Mouse (Mus musculus): ENCODE measurements around the gene Cyp20a1. TPM values are rescaled to one million over a fixed set of nuclear protein-coding genes. Genes with fewer than 3 reads are reported as not detected.

The Cyp20a1 gene
- polyA plus RNA-seq, 1 experiment from 2014 or later: 23.0 TPM

DNA sequence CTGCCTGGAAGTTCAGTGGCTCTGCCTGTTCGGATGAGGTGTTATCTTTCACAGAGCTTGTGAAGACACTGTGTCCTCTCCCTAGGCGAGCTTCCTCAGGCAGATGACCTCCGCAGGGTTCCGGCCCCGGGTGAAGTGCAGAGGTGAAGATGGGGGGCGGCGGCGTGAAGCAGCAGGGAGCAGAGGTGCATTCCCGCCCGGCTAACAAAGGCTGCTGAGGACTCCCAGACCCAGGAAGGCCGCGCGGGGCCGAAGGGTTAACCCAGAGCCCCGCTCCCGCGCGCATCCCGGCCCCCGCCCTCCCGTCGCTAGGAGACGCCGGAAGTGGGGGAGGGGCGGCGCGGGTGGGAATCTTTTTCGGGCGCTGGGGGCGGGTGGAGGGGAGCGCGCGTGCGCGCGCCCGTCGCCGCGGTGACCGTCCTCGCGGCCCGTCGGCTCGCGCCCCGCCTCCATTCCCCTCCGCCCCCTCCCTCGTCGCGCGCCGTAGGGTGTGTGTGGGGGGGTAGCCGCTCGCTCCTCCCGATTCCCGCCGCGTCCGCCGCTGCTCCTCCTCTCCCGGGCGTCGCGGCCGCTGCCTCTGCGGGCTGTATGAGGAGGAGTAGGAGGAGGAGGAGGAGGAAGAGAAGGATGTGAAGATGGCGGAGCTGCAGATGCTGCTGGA lies 66.2 kb downstream of the Cyp20a1 start, which contains the start of gene Abi2:
Gene Abi2 (plus strand): TSS at position 452 of the 661 bp plus-strand sequence.
- H3K36me3 ChIP-seq (replicated peaks): no peaks in the 10 kb centered on the region
- peak; percentile 96 for DNase-seq (ENCODE audit: low spot score)
- peak within 1 kb of the TSS; percentile 96 for H3K4me3 ChIP-seq
- H3K4me1 ChIP-seq: peaks cover 27% of the 10 kb centered on the region
- H3K27ac ChIP-seq (replicated peaks): peak within 1 kb of the TSS; percentile 98
- under 1% methylated on average over 68 of the region's 69 CpGs for WGBS
- no peaks in the 10 kb centered on the region for H3K9me3 ChIP-seq
- H3K27me3 ChIP-seq (replicated peaks; ENCODE audit: low read depth, poor library complexity, severe bottlenecking): no peaks in the 10 kb centered on the region

DNA sequence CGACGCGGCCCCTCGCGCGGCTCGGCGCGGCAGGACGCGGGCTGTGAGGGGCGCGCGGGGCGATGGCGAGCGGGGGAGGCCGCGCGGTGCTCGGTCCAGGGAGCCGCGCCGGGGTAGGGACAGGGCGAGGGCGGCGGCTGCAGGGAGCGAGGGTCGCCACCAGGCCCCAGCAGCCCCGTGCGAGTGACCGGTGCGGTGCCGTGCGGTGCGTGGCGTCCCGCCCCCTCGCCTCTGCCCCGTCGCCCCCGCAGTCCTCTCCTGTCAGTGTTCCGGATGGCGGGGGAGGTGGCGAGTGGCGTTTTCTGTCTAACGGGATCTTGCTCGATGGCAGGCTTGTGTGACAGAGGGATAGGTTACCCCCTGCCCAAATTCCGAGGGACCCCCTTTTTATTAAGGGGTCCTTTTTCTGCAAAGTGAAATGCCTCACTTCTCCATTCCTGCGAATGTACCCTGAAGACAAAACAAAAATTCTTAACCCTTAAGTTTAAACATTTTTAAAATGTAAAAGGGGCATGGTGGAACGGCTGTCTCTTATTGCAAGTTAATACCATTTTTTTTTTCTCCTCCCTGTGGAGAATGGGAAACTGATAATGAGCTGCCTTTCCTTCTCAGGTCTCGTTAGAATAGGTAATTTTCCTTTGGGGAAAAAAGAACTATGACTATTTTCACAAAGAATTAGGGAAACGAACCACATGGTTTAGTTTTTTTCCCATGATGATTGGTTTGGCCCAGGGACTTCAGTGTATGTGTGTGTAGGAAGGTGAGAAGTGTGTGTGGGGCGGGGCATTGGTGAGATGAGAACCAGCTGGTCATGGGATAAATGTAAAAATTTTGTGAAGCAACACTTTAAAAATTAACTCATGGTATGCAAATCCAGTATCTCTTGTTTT lies 67.0 kb downstream of the Cyp20a1 start:
- H3K36me3 ChIP-seq (replicated peaks): no peaks in the 10 kb centered on the region
- peak; percentile 20 for DNase-seq (ENCODE audit: low spot score)
- WGBS: 1% methylated on average over 54 of the region's 54 CpGs
- H3K27ac ChIP-seq (replicated peaks): peak overlapping the region; percentile 98
- H3K9me3 ChIP-seq: no peaks in the 10 kb centered on the region
- peaks cover 27% of the 10 kb centered on the region for H3K4me1 ChIP-seq
- H3K4me3 ChIP-seq: peak overlapping the region; percentile 96
- no peaks in the 10 kb centered on the region for H3K27me3 ChIP-seq (replicated peaks; ENCODE audit: low read depth, poor library complexity, severe bottlenecking)

DNA sequence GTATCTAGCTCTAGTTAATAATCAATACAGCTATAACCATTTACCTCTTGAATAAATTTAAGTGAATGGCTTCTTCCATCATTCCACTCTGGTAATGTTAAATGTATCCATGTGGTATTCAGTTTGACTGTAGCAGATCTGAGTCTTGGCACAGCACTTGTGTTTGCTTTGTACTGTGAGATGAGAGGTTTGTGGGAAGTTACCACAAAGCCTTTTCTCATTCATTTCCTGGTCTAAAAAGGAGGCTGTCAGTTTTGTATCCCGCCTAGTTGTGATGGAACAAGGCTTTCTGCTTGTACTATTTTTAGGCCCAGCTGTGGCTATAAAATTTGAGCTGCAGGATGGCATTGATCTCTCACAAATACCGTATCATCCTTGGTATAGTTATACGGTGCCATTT lies 73.6 kb downstream of the Cyp20a1 start:
- H3K36me3 ChIP-seq (replicated peaks): peaks cover 11% of the 10 kb centered on the region
- no peak overlapping the region for H3K4me3 ChIP-seq
- no peaks in the 10 kb centered on the region for H3K4me1 ChIP-seq
- no peaks in the 10 kb centered on the region for H3K27me3 ChIP-seq (replicated peaks; ENCODE audit: low read depth, poor library complexity, severe bottlenecking)
- H3K9me3 ChIP-seq: no peaks in the 10 kb centered on the region
- H3K27ac ChIP-seq (replicated peaks): no peak overlapping the region
- WGBS: 84% methylated on average over 3 of the region's 3 CpGs
- DNase-seq (ENCODE audit: low spot score): no peak

DNA sequence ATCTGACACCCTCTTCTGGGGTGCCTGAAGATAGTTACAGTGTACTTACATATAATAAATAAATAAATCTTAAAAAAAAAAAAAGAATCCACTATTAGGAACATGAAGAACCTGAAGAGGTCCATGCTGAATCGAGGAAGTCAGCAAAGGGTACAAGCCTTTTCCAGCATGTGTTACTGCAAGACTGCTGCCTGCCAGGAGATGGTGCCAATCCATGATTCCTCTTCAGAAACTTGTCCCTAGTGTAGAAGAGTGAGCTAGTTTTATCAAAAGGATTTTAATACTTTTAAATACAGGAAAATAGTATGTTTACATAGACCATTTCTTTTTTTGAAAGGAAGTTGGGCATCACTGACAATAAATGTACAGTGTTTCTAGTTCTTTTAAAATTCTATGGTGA lies 80.8 kb downstream of the Cyp20a1 start:
- Histone ChIP-seq H3K36me3 (replicated peaks) (peaks cover 9% of the 10 kb centered on the region), H3K9me3 (no peaks in the 10 kb centered on the region), H3K27ac (replicated peaks) (no peak overlapping the region), H3K27me3 (replicated peaks; ENCODE audit: low read depth, poor library complexity, severe bottlenecking) (no peaks in the 10 kb centered on the region), H3K4me3 (no peak overlapping the region), H3K4me1 (no peaks in the 10 kb centered on the region)
- no peak for DNase-seq (ENCODE audit: low spot score)
- 92% methylated on average over 1 of the region's 1 CpGs for WGBS

DNA sequence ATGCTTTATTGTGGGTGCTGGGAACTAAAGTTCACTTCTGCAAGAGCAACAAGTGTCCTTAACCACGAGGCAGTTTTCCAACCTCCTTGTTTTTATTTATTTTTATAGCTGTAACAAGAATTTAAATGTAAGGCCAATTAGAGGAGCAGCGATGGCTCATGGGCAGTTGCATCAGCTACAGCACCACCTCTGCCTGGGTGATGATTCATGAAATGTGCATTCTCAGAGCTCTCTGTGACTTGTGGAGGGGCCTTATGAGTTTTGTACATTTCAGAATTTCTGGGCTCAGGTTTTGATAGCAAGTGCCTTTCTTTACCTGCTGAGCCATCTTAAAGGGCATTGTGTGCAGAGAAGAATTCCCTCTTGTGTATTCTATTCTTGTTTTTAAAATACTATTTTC lies 85.2 kb downstream of the Cyp20a1 start:
- H3K4me3 ChIP-seq: no peak overlapping the region
- no peaks in the 10 kb centered on the region for H3K9me3 ChIP-seq
- H3K4me1 ChIP-seq: no peaks in the 10 kb centered on the region
- H3K27ac ChIP-seq (replicated peaks): no peak overlapping the region
- WGBS: 89% methylated on average over 2 of the region's 2 CpGs
- H3K36me3 ChIP-seq (replicated peaks): peaks cover 9% of the 10 kb centered on the region; the same call in 1 of the 2 replicates
- DNase-seq (ENCODE audit: low spot score): no peak
- no peaks in the 10 kb centered on the region for H3K27me3 ChIP-seq (replicated peaks; ENCODE audit: low read depth, poor library complexity, severe bottlenecking)

DNA sequence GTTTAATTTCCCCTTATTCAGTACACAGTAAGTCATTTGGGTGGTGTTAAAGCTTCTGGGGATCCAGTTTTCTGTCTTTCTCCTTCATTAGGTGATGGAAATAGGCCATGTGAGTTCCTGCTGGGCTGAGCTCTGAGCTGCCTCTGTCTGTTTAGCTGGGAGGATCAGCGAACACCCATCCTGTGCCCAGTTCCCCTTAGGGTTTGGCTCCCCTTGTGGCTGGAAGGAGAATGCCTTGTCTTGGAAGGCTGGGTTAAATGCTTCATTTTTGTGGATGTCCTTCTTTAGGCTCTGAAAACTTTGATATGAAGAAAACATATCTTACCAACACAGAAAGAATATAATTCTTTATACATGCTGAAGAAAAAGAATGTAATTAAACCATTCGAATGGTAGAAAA lies 85.8 kb downstream of the Cyp20a1 start:
- WGBS: 76% methylated on average over 2 of the region's 2 CpGs

DNA sequence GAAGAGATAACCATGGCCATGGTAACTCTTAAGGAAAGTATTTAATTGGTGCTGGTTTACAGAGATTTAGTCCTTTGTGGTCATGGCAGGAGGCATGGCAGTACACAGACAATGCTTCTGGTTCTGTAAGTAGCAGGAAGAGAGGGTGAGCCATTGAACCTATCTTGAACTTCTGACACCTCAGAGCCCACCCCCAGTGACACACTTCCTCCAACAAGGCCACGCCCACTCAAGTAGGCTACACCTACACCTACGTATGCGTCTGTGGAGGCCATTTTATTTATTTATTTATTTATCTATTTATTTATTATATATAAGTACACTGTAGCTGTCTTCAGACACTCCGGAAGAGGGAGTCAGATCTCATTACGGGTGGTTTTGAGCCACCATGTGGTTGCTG lies 88.4 kb downstream of the Cyp20a1 start:
- Histone ChIP-seq H3K36me3 (replicated peaks) (peaks cover 13% of the 10 kb centered on the region), H3K27me3 (replicated peaks; ENCODE audit: low read depth, poor library complexity, severe bottlenecking) (no peaks in the 10 kb centered on the region), H3K4me1 (no peaks in the 10 kb centered on the region), H3K4me3 (no peak overlapping the region), H3K27ac (replicated peaks) (no peak overlapping the region), H3K9me3 (no peaks in the 10 kb centered on the region)
- 85% methylated on average over 5 of the region's 5 CpGs for WGBS
- no peak for DNase-seq (ENCODE audit: low spot score)

More for the DNA sequence above, 85.8 kb downstream of the Cyp20a1 start:
- Histone ChIP-seq H3K4me1 (no peaks in the 10 kb centered on the region), H3K36me3 (replicated peaks) (peaks cover 9% of the 10 kb centered on the region; the same call in 1 of the 2 replicates), H3K4me3 (no peak overlapping the region), H3K27me3 (replicated peaks; ENCODE audit: low read depth, poor library complexity, severe bottlenecking) (no peaks in the 10 kb centered on the region), H3K9me3 (no peaks in the 10 kb centered on the region), H3K27ac (replicated peaks) (no peak overlapping the region)
- DNase-seq (ENCODE audit: low spot score): no peak

DNA sequence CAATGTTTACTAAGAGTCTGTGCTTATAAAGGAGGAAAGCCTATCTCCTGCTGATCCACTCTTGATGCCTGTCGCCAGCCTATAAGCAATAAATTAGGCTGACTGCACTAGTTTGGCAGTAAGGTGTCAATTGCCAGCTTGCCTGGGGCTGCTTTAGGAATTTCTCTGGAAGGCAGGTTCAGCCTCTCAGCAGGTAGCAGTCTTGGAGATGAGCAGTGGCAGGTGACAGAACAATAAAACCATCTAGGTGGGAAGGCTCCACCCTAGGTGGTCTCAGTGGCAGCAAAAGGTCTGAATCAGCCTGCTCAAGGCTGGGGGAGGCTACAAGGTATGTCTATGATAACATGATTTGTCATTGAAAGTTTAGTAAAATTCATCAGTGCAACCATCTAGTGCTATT lies 89.4 kb downstream of the Cyp20a1 start:
- H3K27ac ChIP-seq (replicated peaks): no peak overlapping the region
- no peak for DNase-seq (ENCODE audit: low spot score)
- 15% methylated on average over 1 of the region's 1 CpGs for WGBS
- H3K27me3 ChIP-seq (replicated peaks; ENCODE audit: low read depth, poor library complexity, severe bottlenecking): no peaks in the 10 kb centered on the region
- peaks cover 20% of the 10 kb centered on the region for H3K36me3 ChIP-seq (replicated peaks)
- H3K4me1 ChIP-seq: no peaks in the 10 kb centered on the region
- H3K4me3 ChIP-seq: no peak overlapping the region
- no peaks in the 10 kb centered on the region for H3K9me3 ChIP-seq

Other genes starting within 250 kb of the Cyp20a1 start
- 5.6 and 6.0 TPM in 2 replicates for gene Carf, start 245.1 kb upstream of the Cyp20a1 start, polyA plus RNA-seq (2016; fragmentation: Nextera tagmentation; extraction: Ambion mirVana)
- 66.8 and 70.6 TPM in 2 replicates for gene Wdr12, start 244.7 kb upstream of the Cyp20a1 start, polyA plus RNA-seq (2016; fragmentation: Nextera tagmentation; extraction: Ambion mirVana)
- 8.6 and 9.5 TPM in 2 replicates for gene Nbeal1, start 162.7 kb upstream of the Cyp20a1 start, polyA plus RNA-seq (2016; fragmentation: Nextera tagmentation; extraction: Ambion mirVana)
- gene Abi2, start 66.3 kb downstream of the Cyp20a1 start, polyA plus RNA-seq (2016; fragmentation: Nextera tagmentation; extraction: Ambion mirVana): 48.6 and 53.6 TPM in 2 replicates
- 20.8 and 26.1 TPM in 2 replicates for gene Raph1, start 223.8 kb downstream of the Cyp20a1 start, polyA plus RNA-seq (2016; fragmentation: Nextera tagmentation; extraction: Ambion mirVana)